Mouse (Mus musculus): ENCODE measurements around the gene Timm8a1.
A peak's percentile ranks its signal among the peaks of the same experiment; 100 is the strongest.

The Timm8a1 gene

DNA sequence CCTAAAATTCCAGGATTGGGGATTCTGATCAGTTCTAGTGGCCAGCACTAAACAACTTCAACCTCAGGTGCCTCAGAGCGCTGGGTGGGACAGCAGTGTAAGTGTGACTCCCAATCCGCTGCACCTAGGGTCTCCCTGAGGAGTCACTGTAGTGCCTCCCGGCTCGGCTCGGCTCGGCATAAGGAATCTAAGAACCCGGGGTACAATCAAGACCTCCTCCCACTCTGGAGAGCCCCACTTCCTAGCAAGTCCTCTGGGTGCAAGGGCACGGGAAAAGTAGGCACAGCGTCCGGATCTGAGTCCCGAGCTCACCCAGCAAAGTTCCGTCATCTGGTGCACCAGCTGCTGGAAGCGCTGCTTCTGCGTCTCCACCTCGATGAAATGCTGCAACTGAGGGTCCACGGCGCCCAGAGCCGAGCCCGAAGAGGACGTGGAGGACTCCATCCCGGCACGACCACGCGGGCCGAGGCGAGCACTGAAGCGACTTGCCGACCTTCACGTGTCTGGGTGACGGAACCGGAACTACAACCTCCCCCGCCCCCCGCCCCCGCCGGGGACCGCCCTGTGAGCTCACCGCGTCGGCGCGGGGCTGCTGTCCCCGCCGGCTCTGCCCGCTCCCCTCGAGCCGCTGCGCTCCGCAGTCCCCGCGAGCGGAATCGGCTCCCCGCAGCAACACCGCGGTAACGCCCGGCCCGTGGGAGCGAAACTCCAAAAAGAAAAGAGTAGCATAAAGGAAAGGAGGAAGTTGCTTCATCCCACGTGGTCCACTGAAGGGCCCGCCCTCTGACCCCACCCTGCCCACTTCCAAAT is at the start of gene Timm8a1:
TSS of gene Timm8a1 (minus strand) at position 721 of the 810 bp plus-strand sequence.
- peak; percentile 77 for DNase-seq (ENCODE audit: low read depth, low spot score)

DNA sequence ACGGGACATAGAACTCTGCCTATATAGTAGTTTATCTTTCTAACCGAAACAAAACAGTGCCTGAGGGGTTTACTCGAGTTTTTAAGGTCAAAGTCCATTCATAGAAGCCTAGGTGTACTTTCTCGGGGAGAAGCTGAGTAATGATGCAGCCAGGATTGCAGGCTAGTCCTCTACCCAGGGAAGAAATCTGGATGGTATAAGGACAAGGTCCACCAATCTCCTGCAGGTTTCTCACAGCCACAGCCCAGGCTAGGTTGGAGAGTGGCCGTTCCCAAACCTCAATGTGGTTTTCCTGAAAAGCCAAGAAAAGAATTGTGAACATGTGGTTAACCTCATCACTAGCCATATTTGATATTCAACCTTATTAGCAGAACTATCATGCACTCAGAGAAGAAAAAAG is 48.2 kb upstream of the Timm8a1 start:
- DNase-seq (ENCODE audit: low read depth, low spot score), result no peak

- DNase-seq (ENCODE audit: low read depth, low spot score), result no peak
Measured at GRCm38 (mm10) chrX:134588997-134589396, 47.3 kb upstream of the Timm8a1 start.

DNA sequence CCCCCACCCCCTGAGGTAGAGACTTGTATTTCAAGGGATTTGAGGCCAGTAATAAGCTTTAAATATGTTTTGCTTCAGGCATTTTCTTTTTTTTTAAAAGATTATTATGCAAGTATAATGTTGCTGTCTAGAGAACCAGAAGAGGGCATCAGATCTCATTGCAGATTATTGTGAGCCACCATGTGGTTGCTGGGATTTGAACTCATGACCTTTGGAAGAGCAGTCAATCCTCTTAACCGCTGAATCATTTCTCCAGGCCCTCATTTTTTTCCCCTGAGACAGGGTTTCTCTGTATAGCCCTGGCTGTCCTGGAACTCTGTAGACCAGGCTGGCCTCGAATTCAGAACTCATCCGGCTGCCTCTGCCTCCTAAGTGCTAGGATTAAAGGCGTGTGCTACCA is 46.6 kb upstream of the Timm8a1 start:
- no peak for DNase-seq (ENCODE audit: low read depth, low spot score)

DNA sequence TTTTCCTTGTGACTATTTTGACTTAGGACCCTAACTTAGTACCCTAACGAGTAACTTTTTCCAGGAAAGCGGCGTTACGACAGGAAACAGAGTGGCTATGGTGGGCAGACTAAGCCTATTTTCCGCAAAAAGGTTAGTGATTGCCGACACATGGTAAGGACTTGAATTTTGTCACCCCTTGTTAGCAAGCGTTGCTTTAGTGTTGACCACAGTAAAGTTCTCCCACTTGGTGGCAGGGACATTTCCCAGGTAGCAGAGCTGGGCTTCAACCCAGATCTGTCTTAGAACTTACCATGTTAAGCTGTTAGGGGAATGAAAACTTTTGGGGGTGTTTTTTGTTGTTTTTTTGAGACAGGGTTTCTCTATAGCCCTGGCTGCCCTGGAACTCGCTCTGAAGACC is 44.8 kb upstream of the Timm8a1 start:
- no peak for DNase-seq (ENCODE audit: low read depth, low spot score)

DNA sequence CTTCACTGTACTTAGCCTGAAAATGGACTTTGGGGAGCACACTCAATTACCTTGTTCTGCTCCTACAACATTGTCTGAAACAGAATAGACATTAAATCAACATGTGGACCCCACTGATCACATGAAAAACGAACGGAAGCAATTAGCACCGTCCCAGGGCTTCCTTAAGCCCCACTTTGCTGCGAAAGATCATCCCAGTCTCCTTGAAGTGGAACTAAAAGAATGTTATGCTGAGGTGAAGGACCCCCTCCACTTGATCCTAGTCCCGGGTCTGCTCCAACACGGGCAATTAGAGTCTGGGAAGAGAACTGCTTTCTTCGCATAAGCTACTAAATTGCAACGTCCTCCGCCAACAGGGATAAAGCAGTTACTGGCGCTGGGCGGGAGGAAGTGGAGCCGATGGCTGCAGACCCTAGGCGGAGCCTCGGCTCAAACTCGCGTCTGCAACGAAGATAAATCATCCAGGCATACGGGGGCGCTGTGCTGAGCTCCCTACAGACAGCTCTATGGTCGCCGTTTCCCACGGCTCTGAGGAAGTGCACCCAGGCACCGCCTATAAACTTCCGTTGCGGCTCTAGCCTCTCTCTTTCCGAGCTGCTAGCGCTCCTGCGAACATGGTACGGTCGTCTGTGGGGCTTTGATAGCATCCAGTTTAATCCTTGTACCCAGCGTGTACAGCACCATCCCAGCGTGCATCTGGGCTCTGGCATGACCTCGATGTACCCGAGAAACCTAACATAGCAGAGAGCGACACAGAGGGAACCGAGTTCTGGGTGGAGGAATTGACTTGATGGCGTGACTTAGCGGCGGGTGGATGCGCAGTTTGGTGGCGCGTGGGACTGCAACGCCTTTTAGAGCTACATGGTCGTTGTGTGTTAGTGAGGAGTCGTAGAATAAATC is 43.7 kb upstream of the Timm8a1 start, which contains the start of gene Rpl36a:
TSS of gene Rpl36a (plus strand) at position 552 of the 900 bp plus-strand sequence.
- peak; percentile 95 for DNase-seq (ENCODE audit: low read depth, low spot score)

DNA sequence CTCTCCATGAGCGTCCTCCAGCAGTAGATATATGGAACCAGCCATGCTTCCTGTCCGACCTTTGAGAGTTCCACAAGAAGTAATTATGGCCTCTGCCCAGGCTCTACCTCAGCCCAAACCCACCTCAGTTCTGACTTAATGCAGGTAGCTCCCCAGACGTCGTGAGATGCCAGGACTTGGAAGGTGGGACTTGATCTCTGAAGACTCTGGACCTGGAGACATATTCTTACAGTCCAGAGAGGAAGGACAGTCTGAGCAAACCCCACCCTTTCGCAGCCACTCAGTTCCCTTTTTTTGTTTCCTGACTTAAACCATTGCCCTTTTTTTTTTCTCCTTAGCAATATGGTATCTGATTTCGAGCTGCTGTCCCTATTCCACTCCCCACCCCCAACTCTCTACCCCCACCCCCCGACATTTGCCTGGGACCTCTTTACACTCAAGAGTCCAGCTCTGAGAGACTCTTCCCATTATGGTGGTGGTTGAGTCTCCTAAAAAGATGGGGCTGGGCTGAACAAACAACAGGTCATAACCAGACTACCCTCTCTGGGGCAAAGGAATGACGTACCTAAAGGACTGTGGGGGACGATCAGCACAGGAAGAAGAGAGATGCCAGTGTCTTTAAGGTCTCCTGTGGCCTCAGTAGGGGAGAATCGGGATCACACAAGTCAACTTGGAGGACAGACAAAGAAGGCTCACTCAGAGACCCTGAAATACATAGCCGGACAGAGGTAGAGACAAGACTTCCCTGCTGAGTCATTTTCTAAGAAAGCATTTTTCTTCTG is 41.4 kb upstream of the Timm8a1 start, which contains the start of gene Btk:
TSS of gene Btk (minus strand) at position 683 of the 782 bp plus-strand sequence.
- no peak for DNase-seq (ENCODE audit: low read depth, low spot score)

DNA sequence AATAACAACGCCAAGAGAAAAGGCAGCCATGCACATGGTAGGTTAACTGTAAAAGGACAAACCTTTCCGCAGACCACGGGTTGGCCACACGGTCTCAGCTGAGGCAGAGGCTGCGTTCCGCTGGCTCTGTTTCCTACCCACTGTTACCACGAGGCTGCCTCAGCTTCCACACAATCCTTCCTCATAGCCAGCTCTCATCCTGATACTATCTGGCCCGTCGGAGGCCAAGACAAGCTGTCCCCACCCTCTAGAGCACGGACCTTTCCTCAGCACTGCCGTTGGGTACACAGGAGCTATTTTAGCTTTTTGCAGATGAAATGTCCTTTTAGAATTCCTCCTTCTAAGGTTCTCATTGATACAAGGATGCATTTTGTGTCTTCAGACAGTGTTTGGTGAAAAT is 40.6 kb upstream of the Timm8a1 start:
- no peak for DNase-seq (ENCODE audit: low read depth, low spot score)

GRCm38 (mm10) chrX:134580528-134581305 is 39.1 kb upstream of the Timm8a1 start:
- DNase-seq (ENCODE audit: low read depth, low spot score), result no peak

DNA sequence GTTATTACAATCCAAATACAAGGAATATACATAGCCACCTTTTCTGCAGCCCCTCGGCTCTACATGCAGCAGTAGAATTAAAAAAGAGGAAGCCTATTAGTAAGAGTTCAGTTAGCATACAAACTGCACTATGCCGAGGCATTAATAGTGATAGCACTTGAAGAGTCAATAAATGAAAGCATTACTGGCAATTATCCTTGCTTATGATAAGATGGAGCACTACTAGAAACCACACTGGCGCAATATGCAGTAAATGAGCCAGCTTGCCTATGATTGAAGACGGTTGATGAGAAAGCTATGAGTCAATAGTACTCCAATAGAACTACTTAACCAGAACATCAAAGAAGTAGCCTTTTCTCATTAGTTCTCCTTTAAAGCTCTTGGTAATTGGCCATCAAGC is 36.2 kb upstream of the Timm8a1 start:
- DNase-seq (ENCODE audit: low read depth, low spot score), result no peak

DNA sequence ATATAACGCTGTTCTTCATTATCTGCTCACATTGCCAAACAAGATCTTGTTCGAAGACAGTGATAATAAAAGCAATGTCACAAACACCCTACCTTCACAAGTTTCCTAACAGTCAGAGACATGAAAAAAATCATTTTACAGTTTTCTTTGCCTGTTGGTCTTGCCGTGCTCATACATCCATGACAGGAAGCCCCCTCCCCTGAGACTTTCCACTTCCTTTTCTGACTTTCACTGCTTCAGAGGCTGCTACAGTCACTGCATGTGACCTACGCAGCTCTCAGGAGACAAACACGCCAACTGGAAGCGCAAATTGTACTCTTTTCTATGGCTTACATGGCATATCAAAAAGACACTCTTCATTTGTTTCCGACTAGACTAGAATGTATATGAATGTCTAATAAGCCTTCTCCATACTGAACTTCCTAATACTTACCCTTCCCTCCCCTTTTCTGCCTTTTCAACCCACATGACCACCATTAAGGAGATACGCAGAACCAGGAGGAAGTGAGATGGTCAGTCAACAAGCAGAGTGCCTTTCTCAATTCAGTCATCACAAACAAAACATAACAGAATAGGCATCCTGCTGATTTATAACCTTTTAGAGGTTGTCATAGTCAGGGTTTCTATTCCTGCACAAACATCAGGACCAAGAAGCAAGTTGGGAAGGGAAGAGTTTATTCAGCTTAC is 25.0 kb upstream of the Timm8a1 start:
- DNase-seq (ENCODE audit: low read depth, low spot score), result peak; percentile 60

DNA sequence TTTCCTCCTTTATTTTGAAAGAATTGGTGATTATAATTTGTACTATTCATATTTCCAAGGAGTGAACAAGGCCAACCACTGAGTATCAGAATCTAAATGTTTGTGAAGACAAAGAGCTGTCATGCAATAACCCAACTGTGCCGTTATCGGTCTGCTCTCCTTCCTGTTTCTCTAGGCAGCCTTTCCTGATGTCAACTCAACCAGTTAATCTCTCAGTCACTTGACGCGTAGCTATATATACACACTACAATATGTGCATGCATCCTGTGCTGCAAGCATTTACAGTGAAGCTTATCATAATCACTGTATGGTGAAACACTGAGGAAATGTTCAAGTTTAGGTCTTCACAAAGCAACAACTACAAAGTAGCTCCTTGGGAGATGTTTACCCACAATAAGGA is 22.7 kb upstream of the Timm8a1 start:
- DNase-seq (ENCODE audit: low read depth, low spot score), result peak; percentile 27

DNA sequence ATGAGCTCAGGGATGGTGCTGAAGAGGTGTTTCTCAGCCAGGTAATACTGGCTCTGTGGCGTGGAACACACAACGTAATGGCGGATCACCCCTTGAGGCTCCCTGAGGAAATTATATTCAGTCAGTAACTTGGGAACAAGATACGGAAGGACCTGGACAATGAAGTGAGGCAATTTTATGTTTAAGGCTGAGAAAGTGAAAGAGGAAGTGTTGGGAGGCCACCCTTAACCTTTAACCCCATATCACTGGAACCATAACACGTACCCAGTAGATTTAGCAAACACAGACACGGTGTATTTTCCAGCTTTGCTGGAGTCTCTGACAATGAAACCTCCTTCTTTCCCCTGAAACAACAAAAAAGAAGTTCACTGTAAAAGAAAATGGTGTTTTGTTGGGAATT is 12.8 kb upstream of the Timm8a1 start:
- DNase-seq (ENCODE audit: low read depth, low spot score), result no peak

DNA sequence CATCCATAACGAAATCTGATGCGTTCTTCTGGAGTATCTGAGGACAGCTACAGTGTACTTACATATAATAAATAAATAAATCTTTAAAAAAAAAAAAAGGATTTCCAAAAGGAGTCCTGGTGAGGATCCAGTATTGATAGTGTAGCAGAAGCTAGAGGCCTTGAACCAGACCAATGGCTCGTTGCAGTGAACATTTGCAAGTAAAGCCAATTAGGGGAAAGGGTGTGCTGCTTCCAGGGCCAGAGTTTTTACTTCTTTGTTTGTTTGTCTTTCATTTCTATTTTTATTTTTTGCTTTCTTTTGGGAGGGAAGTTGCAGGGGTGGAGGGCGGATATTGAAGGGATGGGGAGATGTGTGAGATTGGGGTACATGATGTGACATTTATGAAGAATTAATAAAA is 11.7 kb upstream of the Timm8a1 start:
- no peak for DNase-seq (ENCODE audit: low read depth, low spot score)

DNA sequence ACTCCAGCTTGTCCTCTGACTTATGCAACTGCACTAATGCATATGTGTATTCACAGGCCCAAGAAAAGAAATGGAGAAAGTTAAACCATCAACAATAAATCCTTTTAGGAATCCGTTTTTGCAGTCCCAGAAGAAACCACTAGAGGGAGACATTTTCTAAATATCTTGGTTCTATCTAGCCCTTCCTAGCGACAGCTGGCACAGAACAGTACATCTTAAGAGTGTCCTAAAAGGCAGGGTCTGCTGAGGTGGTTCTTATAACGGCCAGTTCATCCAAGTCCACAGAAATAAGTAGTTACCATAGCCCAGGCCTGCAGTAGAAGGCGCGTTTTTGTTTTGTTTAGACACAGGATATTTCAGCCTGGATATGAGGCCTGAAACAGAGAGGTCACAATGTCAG is 9.2 kb upstream of the Timm8a1 start:
- DNase-seq (ENCODE audit: low read depth, low spot score), result peak; percentile 64

DNA sequence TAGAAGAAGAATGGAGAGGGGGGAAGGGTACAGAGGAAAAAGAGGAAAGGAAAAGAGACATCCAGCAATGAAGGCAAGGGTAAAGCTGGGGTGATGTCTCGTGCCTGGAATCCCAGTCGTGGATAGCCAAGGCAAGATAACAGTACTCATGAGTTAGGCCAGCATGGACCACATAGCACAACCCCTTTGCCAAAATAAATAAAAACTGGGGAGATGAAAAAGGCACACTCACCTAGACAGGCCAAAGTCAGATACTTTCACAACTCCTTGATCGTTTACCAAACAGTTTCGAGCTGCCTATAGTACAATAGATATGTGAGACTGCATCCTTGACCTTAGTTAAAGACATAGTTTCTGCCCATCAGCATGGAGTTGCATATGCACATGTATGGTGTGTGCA is 5.7 kb upstream of the Timm8a1 start:
- DNase-seq (ENCODE audit: low read depth, low spot score), result no peak

GRCm38 (mm10) chrX:134541955-134542308 is 267 bp upstream of the Timm8a1 start:
- no peak for DNase-seq (ENCODE audit: low read depth, low spot score)

GRCm38 (mm10) chrX:134540414-134541135 is 1.1 kb downstream of the Timm8a1 start:
- DNase-seq (ENCODE audit: low read depth, low spot score), result peak; percentile 35

DNA sequence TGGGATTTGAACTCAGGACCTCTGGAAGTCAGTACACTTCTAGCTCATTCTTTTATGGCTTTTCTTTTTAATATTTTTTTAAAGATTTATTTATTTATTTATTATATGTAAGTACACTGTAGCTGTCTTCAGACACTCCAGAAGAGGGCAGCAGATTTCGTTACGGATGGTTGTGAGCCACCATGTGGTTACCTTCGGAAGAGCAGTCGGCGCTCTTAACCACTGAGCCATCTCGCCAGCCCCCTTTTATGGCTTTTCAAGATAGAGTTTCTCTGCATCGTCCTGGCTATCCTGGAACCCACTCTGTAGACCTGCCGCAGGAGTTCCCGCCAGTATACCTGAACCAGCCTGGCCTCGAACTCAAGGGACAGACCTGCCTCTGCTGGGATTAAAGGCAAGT is 1.9 kb downstream of the Timm8a1 start:
- peak; percentile 74 for DNase-seq (ENCODE audit: low read depth, low spot score)

DNA sequence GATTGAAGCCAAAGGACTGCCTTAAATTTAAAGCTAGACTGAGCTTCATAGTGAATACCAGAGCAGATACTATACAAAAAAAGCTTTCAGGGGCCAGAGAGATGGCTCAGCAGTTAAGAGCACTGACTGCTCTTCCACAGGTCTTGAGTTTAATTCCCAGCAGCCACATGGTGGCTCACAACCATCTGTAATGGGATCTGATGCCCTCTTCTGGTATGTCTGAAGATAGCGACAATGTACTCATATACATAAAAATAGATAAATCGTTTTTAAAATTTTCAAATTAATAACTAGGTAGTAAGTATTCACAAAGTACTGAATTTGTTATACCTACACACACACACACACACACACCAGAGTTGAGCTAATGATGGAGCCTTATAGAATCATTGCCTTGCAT is 8.3 kb downstream of the Timm8a1 start:
- no peak for DNase-seq (ENCODE audit: low read depth, low spot score)
